In the genomic region with DNA sequence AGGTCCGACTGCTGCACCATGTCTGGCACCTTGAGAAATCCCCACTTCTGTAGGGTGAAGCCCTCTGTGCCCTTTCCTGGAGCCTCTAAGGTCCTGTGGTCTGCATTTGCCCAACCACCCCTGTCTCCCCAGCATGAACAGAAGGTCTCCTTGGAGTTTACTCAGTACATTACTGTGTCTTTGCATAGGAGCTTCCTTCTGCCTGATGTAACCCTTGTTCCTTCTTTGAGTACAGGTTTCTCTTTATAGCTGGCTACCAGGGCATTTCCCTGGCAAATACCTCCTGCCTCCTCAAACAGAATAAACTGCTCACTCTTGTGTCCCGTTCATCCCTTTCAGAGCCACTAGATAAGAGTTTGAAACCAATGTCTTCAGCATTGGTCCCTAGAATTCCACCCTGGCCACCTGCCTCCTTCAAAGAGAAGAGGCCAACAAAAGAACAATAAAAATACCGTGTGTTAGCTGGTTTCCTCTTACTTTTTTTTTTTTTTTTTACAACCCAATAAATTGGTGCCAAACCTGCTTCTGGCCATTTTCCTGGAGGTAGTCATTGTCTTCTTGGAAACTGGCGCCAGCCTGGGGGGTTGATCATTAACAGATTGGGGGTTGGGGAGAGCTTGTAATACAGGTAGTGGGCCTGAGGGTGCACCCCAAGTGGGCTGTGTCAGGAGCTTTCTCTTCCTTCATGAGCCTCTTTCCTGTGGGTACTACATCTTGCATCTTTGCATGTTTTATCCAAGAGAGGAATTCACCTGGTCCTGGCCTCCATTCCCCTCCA, we compare ENCODE assay signal across 11 mouse cellular contexts.
DNase-seq lines count a peak whose midpoint lies in the region; ATAC-seq and TF ChIP-seq lines count a peak whose summit lies in the region.
"Had no signal": no experiment of that assay in that cellular context is flagged by ENCODE, and none has a peak within 500 bp of the region (broad histone marks: within the 10 kb centered on the region; RNA-seq: fewer than 3 reads in every experiment).

No protein-coding gene starts in this region.

- H3K9me3 ChIP-seq in kidney, embryonic 14.5 days (ENCODE audit: control insufficient read depth, low read length) = no peaks in the 10 kb centered on the region
- no peaks in the 10 kb centered on the region for H3K9me3 ChIP-seq in forebrain, embryonic 16.5 days (ENCODE audit: control insufficient read depth, low read length)
- H3K9me3 ChIP-seq in kidney, embryonic 15.5 days (replicated peaks) = no peaks in the 10 kb centered on the region
- H3K9me3 ChIP-seq: heart, embryonic 13.5 days had no signal

- no peak overlapping the region; the same call in 1 of the 2 replicates for H3K27ac ChIP-seq in kidney, embryonic 14.5 days (ENCODE audit: low read depth, low read length)
- H3K27ac ChIP-seq in forebrain, embryonic 16.5 days (ENCODE audit: low read length) = peak overlapping the region; percentile 60
- peak overlapping the region; percentile 76 for H3K27ac ChIP-seq in kidney, embryonic 15.5 days
- peak overlapping the region; percentile 82 for H3K27ac ChIP-seq in small intestine, adult 2 months (ENCODE audit: insufficient read depth, low read depth, low read length)
- H3K27ac ChIP-seq: heart, embryonic 13.5 days had no signal

- H3K9ac ChIP-seq in kidney, embryonic 14.5 days (ENCODE audit: low read depth, low read length) = no peak overlapping the region
- no peak overlapping the region for H3K9ac ChIP-seq in forebrain, embryonic 16.5 days (replicated peaks; ENCODE audit: low read depth, low read length)
- H3K9ac ChIP-seq in kidney, embryonic 15.5 days = no peak overlapping the region
- H3K9ac ChIP-seq: heart, embryonic 13.5 days had no signal

- no peak for TF ChIP-seq CTCF in small intestine, adult 2 months (IDR thresholded peaks at IDR 0.05; ENCODE audit: extremely low read depth, insufficient read length, insufficient replicate concordance, low read depth, low read length)

- 49% methylated on average over 4 of the region's 4 CpGs for WGBS in kidney, embryonic 14.5 days
- 55% methylated on average over 4 of the region's 4 CpGs for WGBS in forebrain, embryonic 16.5 days
- WGBS in kidney, embryonic 15.5 days = 44% methylated on average over 4 of the region's 4 CpGs
- WGBS in small intestine, adult 2 months = 18% methylated on average over 4 of the region's 4 CpGs

- no peak for ATAC-seq in kidney, embryonic 14.5 days (ENCODE audit: low FRiP score, low TSS enrichment)
- ATAC-seq in forebrain, embryonic 16.5 days = no peak
- ATAC-seq in kidney, embryonic 15.5 days (replicated peaks; ENCODE audit: low FRiP score) = no peak
- ATAC-seq in erythroblast, adult 5-6 weeks (replicated peaks; ENCODE audit: low FRiP score, poor library complexity, severe bottlenecking) = no peak

- 0 out of 2 replicates have a peak, but pooled peaks cover 2% of the 10 kb centered on the region for H3K36me3 ChIP-seq in kidney, embryonic 14.5 days (ENCODE audit: control insufficient read depth, insufficient read depth, low read length)
- H3K36me3 ChIP-seq in forebrain, embryonic 16.5 days (ENCODE audit: control insufficient read depth, insufficient read depth) = no peaks in the 10 kb centered on the region
- H3K36me3 ChIP-seq in kidney, embryonic 15.5 days = no peaks in the 10 kb centered on the region
- H3K36me3 ChIP-seq in small intestine, adult 2 months (ENCODE audit: control insufficient read depth, insufficient read depth, low read length) = no peaks in the 10 kb centered on the region

- peaks cover 82% of the 10 kb centered on the region for H3K4me1 ChIP-seq in kidney, embryonic 14.5 days (ENCODE audit: control insufficient read depth, insufficient read depth, low read length)
- H3K4me1 ChIP-seq in forebrain, embryonic 16.5 days (replicated peaks; ENCODE audit: control insufficient read depth, insufficient read depth, low read length) = peaks cover 67% of the 10 kb centered on the region
- peaks cover 95% of the 10 kb centered on the region for H3K4me1 ChIP-seq in kidney, embryonic 15.5 days
- peaks cover 53% of the 10 kb centered on the region for H3K4me1 ChIP-seq in small intestine, adult 2 months (ENCODE audit: control insufficient read depth, insufficient read depth, insufficient read length, low read length)

- TF ChIP-seq POLR2A in small intestine, adult 2 months (IDR thresholded peaks at IDR 0.05; ENCODE audit: low read depth, low read length) = no peak

- peak; percentile 66 to 85 for DNase-seq in kidney, adult 8-10 months
- DNase-seq in cerebellum, adult 9-10 months = no peak
- DNase-seq: cerebellum, adult 8-10 months; lung, postnatal 10 days; thymus, postnatal 14 days had no signal

- no peak overlapping the region for H3K4me2 ChIP-seq in kidney, embryonic 14.5 days (replicated peaks; ENCODE audit: low read depth, low read length)
- no peak overlapping the region for H3K4me2 ChIP-seq in forebrain, embryonic 16.5 days (ENCODE audit: low read length)
- H3K4me2 ChIP-seq in kidney, embryonic 15.5 days = no peak overlapping the region
- H3K4me2 ChIP-seq: heart, embryonic 13.5 days had no signal

- H3K27me3 ChIP-seq in kidney, embryonic 14.5 days (ENCODE audit: control insufficient read depth, insufficient read depth, low read length) = no peaks in the 10 kb centered on the region
- H3K27me3 ChIP-seq in forebrain, embryonic 16.5 days (replicated peaks; ENCODE audit: control insufficient read depth, insufficient read depth, low read length) = no peaks in the 10 kb centered on the region
- H3K27me3 ChIP-seq in kidney, embryonic 15.5 days = no peaks in the 10 kb centered on the region
- no peaks in the 10 kb centered on the region for H3K27me3 ChIP-seq in small intestine, adult 2 months (ENCODE audit: control insufficient read depth, insufficient read depth, low read length)
- H3K27me3 ChIP-seq: heart, embryonic 13.5 days had no signal

- no peak overlapping the region for H3K4me3 ChIP-seq in kidney, embryonic 14.5 days (ENCODE audit: low read length)
- H3K4me3 ChIP-seq in forebrain, embryonic 16.5 days (replicated peaks; ENCODE audit: low read length) = no peak overlapping the region
- H3K4me3 ChIP-seq in kidney, embryonic 15.5 days (replicated peaks) = no peak overlapping the region
- no peak overlapping the region for H3K4me3 ChIP-seq in small intestine, adult 2 months (ENCODE audit: low read depth, low read length)
- H3K4me3 ChIP-seq: heart, embryonic 13.5 days had no signal
